ENCODE assay signal across 8 mouse cellular contexts in genomic region chr17:34603375-34604060, GRCm38 (mm10). TPM values are rescaled to one million over a fixed set of nuclear protein-coding genes. Genes with fewer than 3 reads are reported as not detected.
A peak's percentile ranks its signal among the peaks of the same experiment; 100 is the strongest.
DNase-seq lines count a peak whose midpoint lies in the region; ATAC-seq lines count a peak whose summit lies in the region.

Rnf5 (minus strand) TSS chr17:34603690.

- H3K9me3 ChIP-seq in forebrain, embryonic 14.5 days (replicated peaks; ENCODE audit: control insufficient read depth, low read length): no peaks in the 10 kb centered on the region
- no peaks in the 10 kb centered on the region for H3K9me3 ChIP-seq in neural tube, embryonic 15.5 days (replicated peaks)

- DNase-seq in ES-CJ7 (ENCODE audit: low read depth, low spot score): peak; percentile 100
- DNase-seq in cerebellum, adult 11 months: peak; percentile 98
- peak; percentile 100 for DNase-seq in forebrain, embryonic 14.5 days (ENCODE audit: low spot score)
- DNase-seq in heart, postnatal 14 days: peak; percentile 96 to 98
- DNase-seq in layer of hippocampus, adult 11-12 months (ENCODE audit: low spot score): peak; percentile 100
- DNase-seq in lung, adult 18-20 months: peak; percentile 99 to 100
- DNase-seq in testis, postnatal 14 days (ENCODE audit: low spot score): peak; percentile 99

- peak; percentile 96 for ATAC-seq in forebrain, embryonic 14.5 days
- peak; percentile 92 for ATAC-seq in neural tube, embryonic 15.5 days (ENCODE audit: low FRiP score)

- H3K4me1 ChIP-seq in forebrain, embryonic 14.5 days (ENCODE audit: control insufficient read depth, insufficient read depth, low read length): peaks cover 23% of the 10 kb centered on the region
- peaks cover 44% of the 10 kb centered on the region for H3K4me1 ChIP-seq in neural tube, embryonic 15.5 days

- H3K36me3 ChIP-seq in forebrain, embryonic 14.5 days (ENCODE audit: control insufficient read depth, insufficient read depth, low read length): peaks cover 26% of the 10 kb centered on the region
- peaks cover 20% of the 10 kb centered on the region for H3K36me3 ChIP-seq in neural tube, embryonic 15.5 days

- intact Hi-C loops in heart, postnatal 14 days (cut with DNase I): loop anchor here (1.0 to 10.0 kb wide), 2 partner anchors 10 to 479 kb away; partner anchors contain the start of gene Brd2

- H3K27ac ChIP-seq in forebrain, embryonic 14.5 days (ENCODE audit: low read depth, low read length): peak within 1 kb of the TSS; percentile 85
- peak within 1 kb of the TSS; percentile 92 for H3K27ac ChIP-seq in neural tube, embryonic 15.5 days (replicated peaks)

- no peaks in the 10 kb centered on the region for H3K27me3 ChIP-seq in forebrain, embryonic 14.5 days (replicated peaks; ENCODE audit: control insufficient read depth, insufficient read depth, low read length)
- H3K27me3 ChIP-seq in neural tube, embryonic 15.5 days (replicated peaks): no peaks in the 10 kb centered on the region

- peak within 1 kb of the TSS; percentile 92 for H3K4me3 ChIP-seq in forebrain, embryonic 14.5 days (ENCODE audit: low read depth, low read length)
- peak within 1 kb of the TSS; percentile 84 for H3K4me3 ChIP-seq in neural tube, embryonic 15.5 days (replicated peaks)

- peak within 1 kb of the TSS; percentile 84 for H3K9ac ChIP-seq in forebrain, embryonic 14.5 days (ENCODE audit: low read length)
- H3K9ac ChIP-seq in neural tube, embryonic 15.5 days (replicated peaks): peak within 1 kb of the TSS; percentile 97

- H3K4me2 ChIP-seq in forebrain, embryonic 14.5 days (ENCODE audit: low read length): peak within 1 kb of the TSS; percentile 77
- peak within 1 kb of the TSS; percentile 97 for H3K4me2 ChIP-seq in neural tube, embryonic 15.5 days

- under 1% methylated on average over 30 of the region's 30 CpGs for WGBS in forebrain, embryonic 14.5 days
- WGBS in neural tube, embryonic 15.5 days: under 1% methylated on average over 30 of the region's 30 CpGs

RNA-seq across cellular contexts. Expression of gene Rnf5, which starts in this region (rescaled TPM):
- 222 TPM in 2 replicates for polyA plus RNA-seq in forebrain, embryonic 14.5 days (2014; fragmentation: Nextera tagmentation; extraction: Ambion mirVana)
- total RNA-seq in heart, postnatal 14 days (2021): 10 to 100 TPM; 33.6 to 35.4 TPM
- 256 and 280 TPM in 2 replicates for polyA plus RNA-seq in neural tube, embryonic 15.5 days (2015; fragmentation: Nextera tagmentation; extraction: Ambion mirVana)

Comparison
In these comparisons a context has a peak if more than half of its experiments do, and no peak if none do; other contexts are left out.
1. Peak in every context shown above with its lines: DNase-seq, ATAC-seq, H3K4me3 ChIP-seq and H3K27ac ChIP-seq.